Mouse (Mus musculus): Measurements from ENCODE around the gene Mrgprh. TPM values are rescaled to one million over a fixed set of nuclear protein-coding genes. Genes with fewer than 3 reads are reported as not detected.
A peak's percentile ranks its signal among the peaks of the same experiment; 100 is the strongest.
"Not testable (repeated sequence)": the region's sequence is repeated elsewhere in the genome, so short reads cannot be mapped to it uniquely, and the experiment has no call there.

Gene Mrgprh
- total RNA-seq, 4 experiments from 2014 or later = 0.18 TPM; not detected in 3

GRCm38 (mm10) chr17:12868043-12868442, 7.8 kb upstream of the Mrgprh start, which contains the start of gene Mas1:
Mas1 (minus strand) TSS chr17:12868143.
- no peak for DNase-seq (ENCODE audit: low spot score in 2 of 2)

GRCm38 (mm10) chr17:12868640-12869039, 7.2 kb upstream of the Mrgprh start:
- DNase-seq (ENCODE audit: low spot score in 2 of 2) = no peak

GRCm38 (mm10) chr17:12872275-12873028, 3.4 kb upstream of the Mrgprh start:
- peak; percentile 47 to 54 for DNase-seq (ENCODE audit: low spot score in 2 of 2)

- DNase-seq (ENCODE audit: low spot score in 2 of 2) = peak; percentile 71 to 86
Observed at GRCm38 (mm10) chr17:12880178-12880577, 4.3 kb downstream of the Mrgprh start.

GRCm38 (mm10) chr17:12881216-12881615, 5.4 kb downstream of the Mrgprh start:
- DNase-seq (ENCODE audit: low spot score in 2 of 2) = no peak

- DNase-seq (ENCODE audit: low spot score in 2 of 2) = no peak
Observed at GRCm38 (mm10) chr17:12886620-12887019, 10.8 kb downstream of the Mrgprh start.

- DNase-seq (ENCODE audit: low spot score in 2 of 2) = no peak
Observed at GRCm38 (mm10) chr17:12887021-12887775, 11.4 kb downstream of the Mrgprh start.

- DNase-seq (ENCODE audit: low spot score in 2 of 2) = no peak
Observed at GRCm38 (mm10) chr17:12891054-12891453, 15.2 kb downstream of the Mrgprh start.

GRCm38 (mm10) chr17:12892033-12892432, 16.2 kb downstream of the Mrgprh start:
- DNase-seq (ENCODE audit: low spot score in 2 of 2) = no peak

GRCm38 (mm10) chr17:12897674-12898073, 21.8 kb downstream of the Mrgprh start:
- DNase-seq (ENCODE audit: low spot score in 2 of 2) = no peak

- not testable (repeated sequence) for DNase-seq (ENCODE audit: low spot score in 2 of 2)
Observed at GRCm38 (mm10) chr17:12898607-12899006, 22.8 kb downstream of the Mrgprh start.

GRCm38 (mm10) chr17:12902291-12902690, 26.5 kb downstream of the Mrgprh start:
- DNase-seq (ENCODE audit: low spot score in 2 of 2) = no peak

GRCm38 (mm10) chr17:12903372-12904333, 27.8 kb downstream of the Mrgprh start:
- DNase-seq (ENCODE audit: low spot score in 2 of 2) = no peak

GRCm38 (mm10) chr17:12904349-12904748, 28.5 kb downstream of the Mrgprh start:
- no peak for DNase-seq (ENCODE audit: low spot score in 2 of 2)

- DNase-seq (ENCODE audit: low spot score in 2 of 2) = no peak
Observed at GRCm38 (mm10) chr17:12905810-12906209, 30.0 kb downstream of the Mrgprh start.

- DNase-seq (ENCODE audit: low spot score in 2 of 2) = no peak
Observed at GRCm38 (mm10) chr17:12906436-12906835, 30.6 kb downstream of the Mrgprh start.

GRCm38 (mm10) chr17:12909361-12910280, 33.8 kb downstream of the Mrgprh start, which contains the start of gene Pnldc1:
Pnldc1 (minus strand) TSS chr17:12910230.
- DNase-seq (ENCODE audit: low spot score in 2 of 2) = no peak

- no peak for DNase-seq (ENCODE audit: low spot score in 2 of 2)
Observed at GRCm38 (mm10) chr17:12910391-12910790, 34.6 kb downstream of the Mrgprh start.

- no peak for DNase-seq (ENCODE audit: low spot score in 2 of 2)
Observed at GRCm38 (mm10) chr17:12915488-12915880, 39.6 kb downstream of the Mrgprh start, which contains the start of gene Tcp1. Tcp1 (plus strand) TSS chr17:12915701.
